Mouse (Mus musculus): ENCODE results near the gene Zbtb21. TPM values are rescaled to one million over a fixed set of nuclear protein-coding genes. Genes with fewer than 3 reads are reported as not detected.
"Not testable (repeated sequence)": the region's sequence is repeated elsewhere in the genome, so short reads cannot be mapped to it uniquely, and the experiment has no call there.

Zbtb21 gene
- polyA plus RNA-seq (2015; fragmentation: Nextera tagmentation; extraction: Ambion mirVana), result 3.5 and 4.2 TPM in 2 replicates

DNA sequence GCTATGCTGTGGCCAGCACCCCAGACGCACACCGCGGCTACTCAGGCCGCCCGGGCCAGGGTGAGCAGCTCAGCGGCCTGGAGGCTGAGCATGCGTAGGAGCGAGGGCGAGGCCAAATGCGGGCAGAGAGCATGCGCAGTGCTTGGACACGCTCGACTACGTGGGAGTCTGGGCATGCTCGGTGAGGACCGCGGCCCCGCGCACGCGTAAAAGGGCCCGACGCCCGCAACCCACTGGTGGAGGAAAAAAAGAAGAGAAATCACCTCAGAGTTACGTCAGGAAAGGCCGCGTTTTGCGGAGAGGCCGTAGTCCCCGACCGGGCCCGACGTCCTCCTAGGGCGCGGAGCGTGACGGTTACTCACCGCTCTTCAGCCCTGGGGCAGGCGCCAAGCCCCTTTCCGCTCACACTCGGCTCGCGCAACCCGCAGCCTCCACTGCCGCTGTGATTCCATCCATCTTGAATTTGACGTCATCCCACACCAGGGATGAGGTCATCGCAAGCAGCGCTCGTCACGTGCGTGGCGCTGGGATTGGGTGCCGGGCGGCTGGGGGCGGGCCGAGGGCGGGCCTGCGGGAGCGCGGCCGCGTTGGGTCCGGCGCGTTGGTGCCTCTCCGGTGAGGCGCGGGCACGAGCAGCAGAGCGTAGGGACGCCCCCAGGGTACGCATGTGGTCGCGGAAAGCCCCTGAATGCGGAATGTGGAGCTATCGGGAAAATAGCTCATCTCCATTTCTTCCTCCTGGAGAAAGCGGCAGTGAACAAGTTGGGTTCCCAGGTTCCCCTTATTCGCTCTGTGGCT, at the start of gene Zbtb21, which contains the start of gene C2cd2:
TSS of gene Zbtb21 (minus strand) at position 472 of the 798 bp plus-strand sequence.
TSS of gene C2cd2 (minus strand) at position 448 of the 798 bp plus-strand sequence.
- peak within 1 kb of the TSS; percentile 93 for H3K27ac ChIP-seq (ENCODE audit: low read length)
- peak; percentile 95 for ATAC-seq (ENCODE audit: low read depth)
- under 1% methylated on average over 78 of the region's 78 CpGs for WGBS (ENCODE audit: insufficient replicate concordance)

DNA sequence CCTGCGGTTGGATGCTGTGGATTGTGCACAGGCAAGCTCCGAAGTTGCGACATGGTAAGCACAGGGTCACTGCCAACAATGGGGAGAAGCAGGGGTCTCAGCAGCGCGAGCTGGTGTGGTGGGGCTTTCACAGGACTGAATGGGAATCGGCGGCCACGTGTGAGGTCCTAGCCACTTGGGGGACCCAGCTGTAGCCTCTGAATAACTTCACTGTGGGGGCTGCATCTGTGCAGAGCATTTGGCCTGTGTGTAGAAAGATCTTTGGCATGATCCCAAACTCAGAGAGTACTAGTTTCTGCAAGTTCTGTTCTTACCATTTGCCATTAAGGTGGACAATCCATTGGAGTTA, 34.9 kb upstream of the Zbtb21 start:
- H3K36me3 ChIP-seq (ENCODE audit: control insufficient read depth, insufficient read depth); H3K9me3 ChIP-seq (replicated peaks; ENCODE audit: control insufficient read depth, low read length); ATAC-seq (ENCODE audit: low read depth); H3K27me3 ChIP-seq (ENCODE audit: control insufficient read depth, insufficient read depth, low read depth, low read length): not testable (repeated sequence)
- H3K4me2 ChIP-seq (ENCODE audit: low read depth, low read length), result peak overlapping the region; percentile 92
- 1% methylated on average over 8 of the region's 8 CpGs for WGBS (ENCODE audit: insufficient replicate concordance)
- peak overlapping the region; percentile 72 for H3K9ac ChIP-seq (ENCODE audit: low read depth, low read length)
- peak overlapping the region; percentile 6 for H3K27ac ChIP-seq (ENCODE audit: low read length)
- H3K4me3 ChIP-seq (ENCODE audit: low read depth, low read length), result peak overlapping the region; percentile 70
- H3K4me1 ChIP-seq (ENCODE audit: control insufficient read depth, low read depth, low read length), result peaks cover 15% of the 10 kb centered on the region

More for the DNA sequence above, at the start of gene Zbtb21, which contains the start of gene C2cd2:
- Histone ChIP-seq H3K9me3 (replicated peaks; ENCODE audit: control insufficient read depth, low read length) (no peaks in the 10 kb centered on the region), H3K4me2 (ENCODE audit: low read depth, low read length) (peak within 1 kb of the TSS; percentile 78), H3K4me1 (ENCODE audit: control insufficient read depth, low read depth, low read length) (peaks cover 35% of the 10 kb centered on the region), H3K9ac (ENCODE audit: low read depth, low read length) (peak within 1 kb of the TSS; percentile 78), H3K36me3 (ENCODE audit: control insufficient read depth, insufficient read depth) (no peaks in the 10 kb centered on the region), H3K4me3 (ENCODE audit: low read depth, low read length) (peak within 1 kb of the TSS; percentile 87), H3K27me3 (ENCODE audit: control insufficient read depth, insufficient read depth, low read depth, low read length) (no peaks in the 10 kb centered on the region)

DNA sequence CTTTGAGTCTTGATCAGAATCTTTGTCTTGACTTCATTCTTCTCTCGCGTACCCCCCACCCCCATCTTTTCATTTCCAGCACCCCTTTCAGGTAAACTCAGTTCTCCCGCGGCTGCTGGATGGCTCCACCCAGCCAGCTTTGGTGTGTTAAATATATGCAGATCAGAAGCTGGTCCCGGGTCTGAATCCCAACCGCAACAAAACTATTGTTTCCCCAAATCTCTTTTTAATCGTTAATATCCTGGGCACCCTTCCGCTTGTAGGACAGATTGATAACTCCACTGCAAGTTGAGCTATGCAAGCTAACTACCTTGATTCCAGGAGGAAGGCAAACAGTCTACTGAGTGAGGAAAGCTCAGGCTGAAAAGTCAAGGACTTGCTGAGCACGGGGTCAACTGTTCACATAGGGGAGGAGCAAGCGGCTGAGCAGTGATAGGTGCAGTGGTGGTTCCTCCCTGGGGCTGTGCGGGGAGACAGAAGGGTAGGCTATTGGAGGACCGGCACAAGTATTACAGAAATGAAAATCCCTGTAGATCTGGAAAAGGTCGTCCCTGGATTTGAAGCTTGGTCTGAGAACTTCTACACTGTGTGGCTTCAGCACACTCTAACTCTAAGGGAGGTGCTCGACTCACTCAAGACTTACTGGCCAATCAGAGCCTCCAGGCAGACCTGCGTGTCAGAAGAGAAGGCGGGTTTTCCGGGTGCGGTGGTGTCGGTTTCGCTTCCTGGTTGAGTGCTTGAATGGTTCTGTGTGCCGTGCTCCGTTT, 34.4 kb upstream of the Zbtb21 start, which contains the start of gene B230307C23Rik:
TSS of gene B230307C23Rik (plus strand) at position 700 of the 767 bp plus-strand sequence.
- WGBS (ENCODE audit: insufficient replicate concordance), result 1% methylated on average over 22 of the region's 22 CpGs
- peak; percentile 95 for ATAC-seq (ENCODE audit: low read depth)
- H3K4me3 ChIP-seq (ENCODE audit: low read depth, low read length), result peak within 1 kb of the TSS; percentile 70
- no peaks in the 10 kb centered on the region for H3K27me3 ChIP-seq (ENCODE audit: control insufficient read depth, insufficient read depth, low read depth, low read length)
- H3K4me2 ChIP-seq (ENCODE audit: low read depth, low read length), result peak within 1 kb of the TSS; percentile 92
- H3K9ac ChIP-seq (ENCODE audit: low read depth, low read length), result peak within 1 kb of the TSS; percentile 72
- H3K4me1 ChIP-seq (ENCODE audit: control insufficient read depth, low read depth, low read length), result peaks cover 15% of the 10 kb centered on the region
- no peaks in the 10 kb centered on the region for H3K9me3 ChIP-seq (replicated peaks; ENCODE audit: control insufficient read depth, low read length)
- H3K36me3 ChIP-seq (ENCODE audit: control insufficient read depth, insufficient read depth), result no peaks in the 10 kb centered on the region
- peak within 1 kb of the TSS; percentile 88 for H3K27ac ChIP-seq (ENCODE audit: low read length)

DNA sequence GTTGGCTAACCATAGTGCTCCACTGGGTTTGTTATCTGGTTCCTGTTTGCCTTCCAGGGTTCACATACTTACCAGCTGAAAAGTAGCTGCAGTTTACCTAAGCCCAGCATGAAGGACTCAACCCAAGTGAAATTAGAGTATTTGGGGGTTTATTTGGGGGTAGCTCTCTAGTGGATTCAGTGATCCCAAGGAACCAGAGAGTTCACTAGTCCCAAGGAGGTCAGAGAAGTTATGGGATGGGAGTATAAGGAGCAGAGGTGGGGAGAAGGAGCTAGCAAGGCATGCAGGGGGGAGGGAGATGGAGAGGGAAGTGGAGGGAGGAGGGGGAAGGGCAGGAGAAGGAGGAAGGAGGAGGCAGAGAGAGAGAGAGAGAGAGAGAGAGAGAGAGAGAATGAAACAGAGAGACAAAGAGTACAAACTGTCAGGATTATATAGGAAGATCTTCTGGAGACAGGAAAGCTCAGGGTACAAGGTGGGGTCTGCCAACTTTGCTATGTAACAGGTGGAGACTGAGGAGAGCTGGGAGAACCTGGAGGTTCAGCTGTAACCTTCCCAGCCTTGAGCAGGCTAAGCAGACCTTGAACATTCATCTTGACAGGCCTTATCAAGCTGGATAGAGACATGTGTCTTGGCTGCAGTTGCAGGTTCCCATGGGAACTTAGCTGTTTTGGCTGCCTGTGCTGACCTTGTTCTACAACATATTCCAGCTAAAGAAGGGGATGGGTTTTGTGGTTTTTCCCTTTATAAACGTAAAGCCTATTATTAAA, 33.6 kb upstream of the Zbtb21 start:
- H3K27me3 ChIP-seq (ENCODE audit: control insufficient read depth, insufficient read depth, low read depth, low read length), result no peaks in the 10 kb centered on the region
- peak overlapping the region; percentile 92 for H3K4me2 ChIP-seq (ENCODE audit: low read depth, low read length)
- H3K9me3 ChIP-seq (replicated peaks; ENCODE audit: control insufficient read depth, low read length), result no peaks in the 10 kb centered on the region
- H3K4me3 ChIP-seq (ENCODE audit: low read depth, low read length), result peak overlapping the region; percentile 70
- 6% methylated on average over 1 of the region's 1 CpGs for WGBS (ENCODE audit: insufficient replicate concordance)
- peak overlapping the region; percentile 72 for H3K9ac ChIP-seq (ENCODE audit: low read depth, low read length)
- H3K36me3 ChIP-seq (ENCODE audit: control insufficient read depth, insufficient read depth), result no peaks in the 10 kb centered on the region
- H3K4me1 ChIP-seq (ENCODE audit: control insufficient read depth, low read depth, low read length), result peaks cover 15% of the 10 kb centered on the region
- no peak for ATAC-seq (ENCODE audit: low read depth)
- H3K27ac ChIP-seq (ENCODE audit: low read length), result peak overlapping the region; percentile 88

DNA sequence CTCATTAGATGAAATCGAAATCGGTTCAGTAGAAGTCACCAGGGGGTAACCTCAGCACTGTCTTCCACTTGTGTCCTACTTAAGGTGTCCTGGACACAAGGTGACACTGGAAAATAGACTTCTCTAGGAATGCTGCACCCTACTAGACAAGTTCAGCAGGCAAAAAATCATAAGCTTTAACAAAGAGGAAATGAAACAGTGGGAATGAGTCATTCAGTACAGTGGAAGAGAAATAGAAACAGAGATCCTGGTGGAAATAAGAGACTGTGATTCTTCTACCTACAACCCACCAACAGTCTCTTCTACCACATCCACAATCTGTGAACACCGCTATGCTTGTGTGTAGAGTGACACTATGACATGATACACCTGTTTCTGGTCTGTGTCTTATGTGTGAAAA, 30.1 kb upstream of the Zbtb21 start:
- not testable (repeated sequence) for H3K27ac ChIP-seq (ENCODE audit: low read length); H3K4me2 ChIP-seq (ENCODE audit: low read depth, low read length); H3K9ac ChIP-seq (ENCODE audit: low read depth, low read length); ATAC-seq (ENCODE audit: low read depth); H3K4me3 ChIP-seq (ENCODE audit: low read depth, low read length); H3K36me3 ChIP-seq (ENCODE audit: control insufficient read depth, insufficient read depth); H3K27me3 ChIP-seq (ENCODE audit: control insufficient read depth, insufficient read depth, low read depth, low read length); H3K9me3 ChIP-seq (replicated peaks; ENCODE audit: control insufficient read depth, low read length); H3K4me1 ChIP-seq (ENCODE audit: control insufficient read depth, low read depth, low read length)
- 71% methylated on average over 3 of the region's 3 CpGs for WGBS (ENCODE audit: insufficient replicate concordance)

DNA sequence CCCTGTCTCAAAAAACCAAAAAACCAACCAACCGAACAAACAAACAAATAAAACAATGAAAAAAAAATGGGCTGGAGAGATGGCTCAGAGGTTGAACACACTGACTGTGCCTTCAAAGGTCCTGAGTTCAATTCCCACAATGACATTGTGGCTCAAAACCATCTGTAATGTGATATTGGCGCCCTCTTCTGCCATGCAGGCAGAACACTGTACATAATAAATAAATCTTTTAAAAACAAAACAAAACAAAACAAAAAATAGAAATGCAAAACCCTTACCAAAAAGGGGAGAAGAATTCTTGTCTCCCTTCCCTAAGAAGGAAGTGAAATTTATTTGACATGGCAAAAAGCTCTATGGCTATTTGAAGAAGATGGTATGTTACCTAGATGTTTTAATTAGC, 29.1 kb upstream of the Zbtb21 start:
- Histone ChIP-seq H3K27me3 (ENCODE audit: control insufficient read depth, insufficient read depth, low read depth, low read length) (no peaks in the 10 kb centered on the region), H3K9me3 (replicated peaks; ENCODE audit: control insufficient read depth, low read length) (no peaks in the 10 kb centered on the region), H3K4me2 (ENCODE audit: low read depth, low read length) (no peak overlapping the region), H3K4me3 (ENCODE audit: low read depth, low read length) (no peak overlapping the region), H3K27ac (ENCODE audit: low read length) (no peak overlapping the region), H3K36me3 (ENCODE audit: control insufficient read depth, insufficient read depth) (no peaks in the 10 kb centered on the region), H3K9ac (ENCODE audit: low read depth, low read length) (no peak overlapping the region), H3K4me1 (ENCODE audit: control insufficient read depth, low read depth, low read length) (peaks cover 5% of the 10 kb centered on the region)
- WGBS (ENCODE audit: insufficient replicate concordance), result 42% methylated on average over 2 of the region's 2 CpGs
- ATAC-seq (ENCODE audit: low read depth), result no peak

DNA sequence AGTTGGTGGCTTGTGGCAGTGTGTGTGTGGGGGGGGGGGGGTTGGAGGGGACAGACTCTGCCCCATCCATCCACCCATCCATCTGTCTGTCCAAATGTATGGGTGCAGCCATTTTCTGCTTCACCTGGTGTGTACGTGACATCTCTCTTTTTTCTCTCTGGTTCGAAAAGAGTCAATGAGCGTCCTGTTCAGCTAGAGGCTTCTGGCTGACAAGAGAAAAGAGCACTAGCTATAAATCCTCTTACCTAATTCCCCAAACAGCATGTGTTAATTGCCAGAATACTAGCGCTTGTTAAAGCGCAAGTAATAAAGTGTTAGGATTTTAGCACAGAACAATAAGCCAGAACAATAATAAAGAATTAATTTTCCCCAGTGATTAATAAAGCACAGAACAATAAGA, 22.2 kb upstream of the Zbtb21 start:
- Histone ChIP-seq H3K9me3 (replicated peaks; ENCODE audit: control insufficient read depth, low read length) (no peaks in the 10 kb centered on the region), H3K27ac (ENCODE audit: low read length) (no peak overlapping the region), H3K4me1 (ENCODE audit: control insufficient read depth, low read depth, low read length) (no peaks in the 10 kb centered on the region), H3K36me3 (ENCODE audit: control insufficient read depth, insufficient read depth) (no peaks in the 10 kb centered on the region), H3K4me3 (ENCODE audit: low read depth, low read length) (no peak overlapping the region), H3K4me2 (ENCODE audit: low read depth, low read length) (no peak overlapping the region), H3K27me3 (ENCODE audit: control insufficient read depth, insufficient read depth, low read depth, low read length) (no peaks in the 10 kb centered on the region), H3K9ac (ENCODE audit: low read depth, low read length) (no peak overlapping the region)
- WGBS (ENCODE audit: insufficient replicate concordance), result 74% methylated on average over 5 of the region's 5 CpGs
- no peak for ATAC-seq (ENCODE audit: low read depth)

DNA sequence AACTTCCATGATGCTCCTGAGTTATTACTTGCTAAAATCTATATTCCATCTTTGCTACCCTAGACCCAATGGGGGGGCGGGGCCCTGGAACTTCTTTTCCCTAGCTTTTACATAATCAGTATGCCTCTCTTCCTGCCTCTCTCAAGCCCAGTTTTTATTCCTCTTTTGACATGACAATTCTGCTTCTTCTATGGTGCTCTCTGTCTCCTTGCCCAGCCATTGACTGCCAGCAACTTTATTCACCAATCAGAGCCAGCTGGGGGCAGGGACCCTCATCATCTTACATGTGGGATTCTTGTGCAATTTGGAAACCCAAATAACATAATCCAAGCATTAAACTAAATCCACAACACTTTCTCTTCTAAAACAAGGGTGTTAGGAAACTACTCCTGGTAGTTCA, 18.9 kb upstream of the Zbtb21 start:
- Histone ChIP-seq H3K4me2 (ENCODE audit: low read depth, low read length) (no peak overlapping the region), H3K36me3 (ENCODE audit: control insufficient read depth, insufficient read depth) (no peaks in the 10 kb centered on the region), H3K27me3 (ENCODE audit: control insufficient read depth, insufficient read depth, low read depth, low read length) (no peaks in the 10 kb centered on the region), H3K9me3 (replicated peaks; ENCODE audit: control insufficient read depth, low read length) (no peaks in the 10 kb centered on the region), H3K4me3 (ENCODE audit: low read depth, low read length) (no peak overlapping the region), H3K9ac (ENCODE audit: low read depth, low read length) (no peak overlapping the region), H3K27ac (ENCODE audit: low read length) (no peak overlapping the region), H3K4me1 (ENCODE audit: control insufficient read depth, low read depth, low read length) (no peaks in the 10 kb centered on the region; the same call in 1 of the 2 replicates)
- WGBS (ENCODE audit: insufficient replicate concordance), result 68% methylated on average over 1 of the region's 1 CpGs
- no peak for ATAC-seq (ENCODE audit: low read depth)

Measured in liver, embryonic 16.5 days (tissue).